ENCODE assay signal across 14 mouse cellular contexts in the genomic region with DNA sequence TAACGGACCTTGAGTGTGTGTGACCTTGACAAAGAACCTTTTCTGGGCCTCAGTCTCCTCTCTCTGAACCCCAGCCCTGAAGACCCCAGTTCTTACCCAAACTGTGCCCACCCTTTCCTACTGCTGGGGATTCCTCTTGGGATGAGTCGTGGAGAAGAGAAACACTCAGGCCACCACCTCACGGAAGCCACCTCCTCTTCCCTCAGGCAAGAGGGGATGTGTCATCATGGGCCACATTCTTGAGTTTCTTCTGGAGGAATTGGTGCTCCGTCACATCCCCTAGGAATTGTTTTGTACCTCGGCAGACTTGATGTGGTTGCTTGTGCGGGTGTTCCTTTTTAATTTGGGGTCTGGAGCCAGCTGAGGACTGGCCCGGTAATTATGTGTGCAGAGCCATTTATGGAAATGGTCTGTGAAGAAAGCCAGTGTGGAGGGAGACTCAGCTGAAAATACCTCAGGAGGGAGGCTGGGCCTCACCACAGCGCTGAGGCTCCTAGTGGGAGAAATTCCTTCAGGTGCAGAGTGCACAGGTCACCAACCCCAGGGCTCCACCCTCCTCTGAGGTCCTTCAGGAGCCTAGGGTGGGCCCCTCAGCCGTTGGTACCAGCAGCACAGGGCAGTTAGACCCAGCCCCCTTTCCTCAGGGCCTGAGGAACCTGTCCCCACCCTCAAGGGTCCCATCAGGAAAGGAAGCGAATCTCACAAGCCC. TPM values are rescaled to one million over a fixed set of nuclear protein-coding genes. Genes with fewer than 3 reads are reported as not detected.
"Had no signal": no experiment of that assay in that cellular context is flagged by ENCODE, and none has a peak within 500 bp of the region (broad histone marks: within the 10 kb centered on the region; RNA-seq: fewer than 3 reads in every experiment).

No protein-coding gene starts in this region.

RNA-seq across cellular contexts. Expression of a gene that starts 4.6 kb away (rescaled TPM):
- polyA plus RNA-seq: heart, embryonic 12.5 days; heart, embryonic 14.5 days; heart, embryonic 16.5 days; hindbrain, embryonic 10.5 days; hindbrain, embryonic 12.5 days; inflammation-experienced regulatory T-cells, adult 6 months; kidney, embryonic 16.5 days; limb, embryonic 10.5 days; limb, embryonic 12.5 days; liver, embryonic 11.5 days; liver, embryonic 13.5 days; liver, embryonic 15.5 days; liver, postnatal 0 days had no signal

RNA-seq across cellular contexts. Expression of a gene that starts 6.5 kb away (rescaled TPM):
- polyA plus RNA-seq: heart, adult 2 months; inflammation-experienced regulatory T-cells, adult 6 months had no signal
